Mouse (Mus musculus) gastrocnemius, adult 8-10 months (tissue): Measurements from ENCODE around the gene Arhgap22. TPM values are rescaled to one million over a fixed set of nuclear protein-coding genes. Genes with fewer than 3 reads are reported as not detected.

Experiments
- DNase-seq, 2 experiments: peaks; one replicate each; pipeline ENCODE4 v3.0.0; 2022; ENCODE audit warnings: low spot score in 2 of 2
- total RNA-seq, 4 experiments: library from RNA; stranded (reverse); gene quantifications; 2 replicates each; pipeline ENCODE4 v1.2.4; 2022

Gene Arhgap22
- total RNA-seq, 4 experiments from 2014 or later: 0.27 to 1.3 (median 0.70) TPM

DNA sequence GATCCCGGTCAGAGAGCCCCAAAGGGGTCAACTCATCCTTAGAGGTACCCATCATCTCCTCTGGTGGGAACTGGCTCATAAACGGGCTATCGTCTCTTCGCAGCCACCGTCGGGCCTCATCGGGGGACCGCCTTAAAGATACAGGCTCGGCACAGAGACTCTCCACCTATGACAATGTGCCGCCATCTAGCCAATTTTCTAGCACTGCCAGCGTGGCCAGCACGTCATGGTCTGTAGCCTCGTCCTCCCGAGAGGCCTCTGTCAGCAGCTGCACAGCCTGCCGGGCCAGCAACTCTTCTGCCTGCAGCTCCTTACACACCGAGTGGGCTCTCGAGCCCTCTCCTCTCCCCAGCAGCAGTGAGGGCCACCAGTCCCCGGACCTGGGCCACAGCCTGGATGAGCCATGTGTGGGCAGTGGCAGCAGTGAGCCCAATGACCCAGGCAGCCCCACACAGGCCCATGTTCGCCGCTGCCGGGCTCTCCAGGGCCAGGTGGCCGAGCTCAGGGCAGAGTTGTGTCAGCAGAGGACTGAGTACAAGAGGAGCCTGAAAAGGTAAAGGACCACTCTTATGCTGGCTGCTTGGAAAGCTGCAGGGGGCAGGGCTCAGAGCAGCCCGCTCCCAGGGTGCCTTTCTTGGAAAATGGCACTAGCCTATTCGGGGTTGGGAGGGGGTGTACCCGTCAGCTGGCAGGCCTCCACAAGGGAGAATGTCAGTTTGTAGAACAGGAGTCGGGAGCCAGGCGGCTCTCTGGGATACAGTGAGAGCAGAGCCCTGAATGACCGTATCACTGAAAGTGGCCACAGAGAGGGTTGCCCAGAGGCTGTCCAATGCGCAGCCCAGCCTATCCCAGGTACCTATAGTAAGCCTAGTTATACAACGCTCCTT, 153.3 kb downstream of the Arhgap22 start:
- no peak for DNase-seq

DNA sequence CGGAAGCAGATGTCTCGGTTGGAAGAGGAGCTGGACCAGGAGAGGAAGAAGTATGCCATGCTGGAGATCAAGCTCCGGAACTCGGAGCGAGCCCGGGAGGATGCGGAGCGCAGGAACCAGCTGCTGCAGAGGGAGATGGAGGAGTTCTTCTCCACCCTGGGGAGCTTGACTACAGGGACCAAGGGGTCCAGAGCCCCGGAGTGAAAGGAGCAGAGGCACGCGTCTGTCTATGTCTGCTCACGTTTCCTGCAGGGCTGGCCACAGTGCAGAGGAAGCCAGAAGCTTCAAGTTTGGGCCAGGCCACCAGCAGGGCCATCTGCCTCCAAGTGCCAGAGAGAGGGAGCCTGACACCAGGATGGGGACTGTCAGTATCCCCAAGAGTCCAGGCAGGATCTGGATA, 155.5 kb downstream of the Arhgap22 start:
- DNase-seq: no peak

DNA sequence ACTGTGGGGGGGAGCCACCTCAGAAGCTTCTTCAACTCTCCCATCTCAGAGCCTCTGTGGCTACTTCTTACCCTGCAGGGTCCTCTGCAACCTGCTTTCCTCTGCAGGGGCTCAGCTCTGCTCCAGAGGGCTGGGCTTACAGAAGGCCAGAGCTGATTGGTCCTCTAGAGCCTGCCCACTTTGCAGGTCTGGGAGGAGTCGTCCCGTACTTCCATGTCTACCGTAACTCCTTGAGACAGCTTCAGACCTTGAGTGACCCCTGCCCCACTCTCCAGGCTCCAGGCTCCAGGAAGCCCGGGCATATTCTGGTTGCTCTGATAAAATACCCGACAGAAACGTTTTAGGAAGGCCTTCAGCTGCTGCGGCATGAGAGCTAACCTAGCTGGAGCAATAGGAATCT, 156.2 kb downstream of the Arhgap22 start:
- no peak for DNase-seq

DNA sequence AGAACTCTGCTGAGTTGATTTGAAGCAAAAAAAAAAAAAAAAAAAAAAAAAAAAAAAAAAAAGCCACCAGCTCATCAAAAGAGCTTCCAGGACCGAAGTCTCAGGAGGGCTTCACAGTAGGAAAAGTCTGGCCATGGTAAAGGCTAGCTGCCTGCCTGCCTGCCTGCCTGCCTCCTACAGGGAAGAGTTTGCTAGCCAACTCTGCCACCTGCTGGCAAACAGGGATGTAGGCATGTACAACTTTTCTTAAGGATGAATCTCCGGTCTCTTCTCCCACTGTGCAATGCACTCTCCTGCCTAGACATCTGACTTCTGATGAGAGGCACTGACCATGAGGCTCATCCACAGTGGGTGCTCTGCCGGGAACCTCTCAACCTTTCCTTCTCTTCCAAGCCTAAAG, 157.4 kb downstream of the Arhgap22 start:
- DNase-seq: peak in 1 of 2 experiments; percentile 38

DNA sequence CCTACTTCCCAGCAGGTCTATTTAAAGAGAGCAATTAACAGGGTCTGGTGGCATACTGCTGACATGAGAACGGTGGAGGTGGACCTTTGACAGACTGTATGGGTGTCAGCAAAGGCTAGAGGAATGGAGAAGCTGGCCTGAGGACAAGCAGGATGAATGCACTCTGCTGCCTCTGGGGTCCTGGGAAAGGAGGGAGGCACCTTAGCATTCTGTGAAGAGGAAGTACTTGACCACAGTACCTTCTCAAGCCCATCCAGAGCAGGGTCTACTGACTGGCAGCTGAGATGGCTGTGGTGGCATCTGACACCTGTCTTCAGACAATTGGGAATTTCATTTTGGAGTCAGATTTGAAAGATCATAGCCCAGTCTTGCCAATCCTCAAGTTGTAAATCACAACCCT, 159.4 kb downstream of the Arhgap22 start:
- DNase-seq: no peak

DNA sequence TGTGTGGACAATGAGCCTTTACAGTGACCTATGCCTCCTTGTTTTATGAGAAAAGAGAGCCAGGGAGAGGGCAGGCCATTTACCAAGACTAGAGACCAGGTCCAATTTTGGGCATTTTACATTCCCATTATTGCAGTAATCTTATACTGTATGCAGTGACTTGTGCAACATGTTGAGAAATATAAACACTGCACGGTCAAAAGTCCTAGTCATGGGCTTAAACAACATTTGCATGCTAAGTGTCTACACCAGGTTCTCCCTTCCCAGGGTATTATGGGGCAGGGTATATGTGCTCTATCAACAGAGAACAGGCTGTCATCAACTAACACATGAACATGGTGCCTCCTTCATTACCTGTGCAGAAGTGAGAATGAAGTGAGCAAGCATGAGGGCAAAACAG, 160.3 kb downstream of the Arhgap22 start:
- no peak for DNase-seq

DNA sequence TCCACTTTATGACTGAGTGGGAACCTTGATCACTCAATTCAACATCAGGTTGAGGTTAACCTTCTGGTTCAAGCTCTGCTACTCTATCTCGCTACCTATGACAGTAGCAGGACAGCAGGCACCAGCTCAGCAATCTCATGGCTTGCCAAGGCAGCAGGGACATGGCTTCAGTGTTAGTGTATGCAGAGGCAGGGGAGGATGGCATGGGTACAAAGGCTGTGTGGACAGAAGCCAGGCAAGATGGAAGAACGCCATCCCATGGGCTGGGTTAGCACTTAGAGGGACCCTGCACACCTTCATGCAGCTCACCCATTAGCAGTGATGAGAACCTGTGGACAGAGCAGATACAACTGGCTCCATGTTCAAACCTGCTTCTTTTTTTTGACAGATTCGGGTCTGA, 163.4 kb downstream of the Arhgap22 start:
- DNase-seq: no peak

DNA sequence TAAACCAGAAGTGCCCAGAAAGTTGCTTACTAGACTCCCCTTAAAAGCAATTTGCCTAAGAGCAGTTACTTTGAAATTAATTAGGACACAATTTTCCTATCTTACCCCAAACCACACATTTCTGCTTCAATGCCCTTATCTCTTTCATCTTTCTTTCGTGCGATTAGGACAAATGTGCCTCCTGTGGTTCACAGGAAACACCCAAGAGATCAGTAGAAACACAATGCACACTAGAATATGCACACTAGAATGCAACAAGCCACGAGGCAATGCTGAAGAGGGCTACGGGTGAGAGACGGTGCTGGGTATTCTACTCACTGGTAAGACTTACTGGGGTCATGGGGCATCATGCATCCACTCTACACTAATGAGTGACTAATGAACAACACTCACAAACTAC, 164.9 kb downstream of the Arhgap22 start:
- DNase-seq: no peak

DNA sequence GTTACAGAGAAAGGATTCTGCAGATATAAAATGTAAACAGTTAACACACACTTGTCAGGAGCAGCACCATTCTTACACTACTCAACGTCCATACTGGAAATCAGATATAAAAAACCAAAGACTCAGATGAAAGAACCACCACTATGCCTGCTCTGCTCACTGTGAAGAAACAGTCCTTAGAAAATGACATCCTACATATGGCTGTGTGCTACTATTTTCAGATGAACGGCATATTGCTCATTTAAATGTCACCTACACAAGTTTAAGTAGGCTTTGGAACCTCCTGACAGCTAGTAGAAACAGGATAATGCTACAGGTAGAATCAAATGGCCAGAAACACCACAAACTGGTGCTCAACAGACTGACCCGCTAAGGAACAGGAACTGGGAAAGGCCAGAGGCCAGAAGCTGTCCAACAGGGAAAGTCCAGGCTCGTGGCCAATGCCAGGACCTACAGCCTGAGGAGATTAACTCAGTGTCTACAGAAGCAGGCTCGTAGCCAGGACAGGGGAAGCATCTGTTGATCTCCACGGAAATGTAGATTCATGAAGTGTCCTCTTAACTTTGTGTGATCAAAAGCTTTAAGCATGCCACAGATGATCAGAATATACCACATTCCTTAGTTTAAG, 167.1 kb downstream of the Arhgap22 start:
- DNase-seq: no peak

DNA sequence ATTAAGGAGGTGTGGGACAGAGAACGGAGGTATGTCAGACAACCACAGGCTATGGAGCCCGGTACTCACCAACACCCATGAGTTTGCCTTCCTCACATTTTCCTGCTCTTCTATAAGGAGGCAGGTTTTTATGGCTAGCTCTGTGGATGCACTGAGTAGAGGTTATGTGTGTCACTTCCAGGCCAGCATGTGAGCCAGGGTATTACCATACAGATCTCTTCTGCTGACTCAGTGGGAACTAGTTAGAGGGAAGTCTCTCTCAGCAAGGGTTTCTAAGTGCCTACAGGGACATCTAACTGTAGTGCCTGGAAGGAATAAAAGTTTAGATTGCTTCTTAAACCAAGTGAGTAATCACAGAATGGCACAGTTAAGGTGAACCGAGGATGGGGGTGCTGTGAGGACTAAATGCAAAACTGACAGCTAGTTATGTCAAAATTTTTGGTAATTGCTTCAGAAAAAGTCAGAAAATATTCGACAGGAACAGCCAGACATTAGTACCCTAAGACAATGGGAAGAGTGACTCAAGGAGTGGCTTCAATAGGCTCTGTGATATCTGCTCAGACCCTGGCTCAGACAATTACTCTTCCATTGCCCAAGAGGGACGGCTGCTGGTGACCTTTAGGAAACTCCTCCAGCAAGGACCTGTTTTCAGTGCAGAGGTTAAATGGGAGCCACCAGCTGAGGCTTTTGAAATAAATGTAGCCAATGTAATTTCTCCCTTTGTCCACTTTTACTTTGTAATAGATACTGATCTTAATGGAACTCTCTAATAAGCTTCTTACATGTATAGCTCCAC, 184.4 kb downstream of the Arhgap22 start:
- no peak for DNase-seq

DNA sequence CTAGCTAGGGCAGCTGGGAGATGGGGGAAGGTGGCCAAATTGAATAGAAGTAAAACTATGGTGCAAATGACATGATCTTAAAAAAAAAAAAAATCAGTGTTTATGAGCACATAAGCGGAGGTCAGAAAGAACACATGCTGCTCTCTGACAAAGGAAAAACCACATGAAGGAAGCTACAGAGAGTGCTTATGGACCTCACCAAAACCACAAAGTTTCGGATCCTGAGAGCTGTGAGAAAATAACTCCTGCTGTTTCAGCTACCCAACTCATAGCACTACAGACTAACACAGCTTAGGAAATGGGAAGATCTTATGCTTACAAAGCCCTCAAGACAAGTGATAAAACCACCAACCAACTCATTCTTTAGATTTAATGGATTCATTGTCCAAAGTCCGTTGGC, 186.2 kb downstream of the Arhgap22 start:
- DNase-seq: no peak

DNA sequence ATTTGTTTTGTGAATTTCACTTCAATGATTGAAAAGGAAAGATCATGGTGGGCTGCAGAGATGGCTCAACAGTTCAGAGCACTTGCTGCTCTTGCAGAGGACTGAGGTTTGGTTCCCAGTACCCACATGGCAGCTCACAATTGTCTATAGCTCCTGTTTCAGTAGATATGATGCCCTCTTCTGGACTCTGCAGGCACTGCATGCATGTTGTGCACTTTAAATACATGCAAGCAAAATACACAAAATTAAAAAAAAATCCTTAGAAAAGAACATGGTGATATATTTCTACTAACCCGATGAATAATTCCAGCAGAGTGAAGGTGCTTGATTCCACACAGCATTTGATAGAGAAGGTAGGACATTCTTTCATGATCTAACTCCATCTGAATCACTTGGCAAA, 188.5 kb downstream of the Arhgap22 start:
- no peak for DNase-seq

DNA sequence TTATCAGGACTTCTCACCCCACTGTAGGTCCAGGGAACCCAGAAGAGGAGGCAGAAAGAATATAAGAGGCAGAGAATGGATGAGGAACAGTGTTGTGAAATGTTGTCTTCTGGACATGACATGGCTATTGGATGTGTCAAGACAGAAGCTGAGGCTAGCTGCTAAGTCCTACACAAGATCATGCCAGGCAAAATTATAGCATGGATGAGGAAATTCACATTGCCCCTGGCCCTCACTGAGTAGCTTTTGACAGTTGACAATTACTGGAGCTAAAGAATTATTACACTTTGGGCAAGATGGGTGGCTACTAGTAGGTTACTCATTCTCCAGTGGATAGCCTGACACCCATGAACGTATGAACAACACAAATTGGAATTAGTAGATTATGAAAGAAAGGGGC, 201.9 kb downstream of the Arhgap22 start:
- no peak for DNase-seq

DNA sequence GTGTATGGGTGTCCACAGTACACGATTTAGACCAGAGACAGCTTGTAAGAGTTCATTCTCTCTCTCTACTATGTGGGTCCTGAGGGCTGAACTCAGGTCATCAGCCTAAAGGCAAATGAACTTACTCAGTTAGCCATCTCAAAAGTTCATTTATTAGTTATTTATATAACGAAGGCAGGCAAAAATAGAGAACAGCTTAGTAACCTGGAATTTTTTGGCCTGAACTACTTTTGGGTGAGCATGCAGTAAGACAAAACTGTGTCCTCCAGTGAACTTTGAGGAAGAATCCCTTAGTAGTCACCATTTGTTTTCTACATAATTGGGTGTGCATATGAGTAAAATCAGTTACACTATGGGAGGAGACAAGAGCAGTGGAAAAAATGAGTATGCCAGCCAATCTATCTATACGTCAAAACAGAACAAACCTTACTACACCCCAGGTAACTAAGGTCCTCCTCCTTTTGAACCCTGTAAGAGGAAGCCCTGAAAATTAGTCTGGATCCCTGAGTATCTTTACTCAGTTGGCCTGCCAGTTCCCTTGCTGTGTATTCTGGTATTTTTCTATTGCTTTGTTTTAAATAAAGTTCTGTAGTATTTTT, 204.6 kb downstream of the Arhgap22 start:
- DNase-seq: no peak

Other genes starting within 250 kb of the Arhgap22 start
- gene Lrrc18, start 222.6 kb upstream of the Arhgap22 start, total RNA-seq: under 1 TPM in 1 of 4 experiments, not detected in 3; 0.31 TPM
- under 1 TPM; 0.22 to 0.58 (median 0.44) TPM for gene Wdfy4, start 28.5 kb upstream of the Arhgap22 start, total RNA-seq
- 10 to 100 TPM; 29.2 to 32.3 (median 30.4) TPM for gene Mapk8, start 233.1 kb downstream of the Arhgap22 start, total RNA-seq